Mouse (Mus musculus): ENCODE measurements at regions not wholly inside any gene's neighbourhood (a gene's known extent, or its start where the extent isn't known, plus 50 kb on each side); places are given as distances from the start of the nearest gene placed in this dataset.
A peak's percentile ranks its signal among the peaks of the same experiment; 100 is the strongest.

DNA sequence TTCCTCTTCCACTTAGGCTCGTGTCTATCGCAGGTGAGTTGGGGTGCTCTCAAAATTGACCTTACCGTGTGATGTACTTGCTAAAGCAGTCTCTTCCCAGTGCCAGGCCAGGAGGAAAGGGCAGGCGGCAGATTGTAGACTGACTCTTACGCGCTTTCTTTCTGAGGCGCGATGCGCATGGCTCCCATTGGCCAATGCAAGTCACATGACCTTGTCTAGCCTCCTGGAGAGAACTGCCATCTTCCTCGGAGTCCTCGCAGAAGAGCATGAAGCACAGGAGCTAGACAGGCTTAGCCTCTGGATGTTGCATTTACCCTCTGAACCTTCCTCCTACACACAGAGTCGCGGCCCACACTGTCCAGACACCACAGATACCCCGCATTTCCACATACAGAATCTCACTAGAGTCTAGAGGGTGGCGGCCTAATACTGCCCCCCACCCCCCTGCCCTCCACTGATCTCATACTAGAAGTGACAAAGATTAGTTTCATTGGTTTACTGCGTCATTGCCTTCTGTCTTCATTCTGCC is 132.9 kb upstream of the Mphosph6 start:
- no peak overlapping the region for H3K4me3 ChIP-seq
- peaks cover 7% of the 10 kb centered on the region; the same call in 1 of the 2 replicates for H3K27me3 ChIP-seq (ENCODE audit: insufficient read depth, poor library complexity, severe bottlenecking)
- no peak for DNase-seq (ENCODE audit: low spot score)
- H3K4me1 ChIP-seq: peaks cover 24% of the 10 kb centered on the region
- peak overlapping the region; percentile 13; the same call in 1 of the 2 replicates for H3K27ac ChIP-seq
- no peaks in the 10 kb centered on the region for H3K36me3 ChIP-seq
- 93% methylated on average over 16 of the region's 16 CpGs for WGBS
- no peaks in the 10 kb centered on the region for H3K9me3 ChIP-seq

DNA sequence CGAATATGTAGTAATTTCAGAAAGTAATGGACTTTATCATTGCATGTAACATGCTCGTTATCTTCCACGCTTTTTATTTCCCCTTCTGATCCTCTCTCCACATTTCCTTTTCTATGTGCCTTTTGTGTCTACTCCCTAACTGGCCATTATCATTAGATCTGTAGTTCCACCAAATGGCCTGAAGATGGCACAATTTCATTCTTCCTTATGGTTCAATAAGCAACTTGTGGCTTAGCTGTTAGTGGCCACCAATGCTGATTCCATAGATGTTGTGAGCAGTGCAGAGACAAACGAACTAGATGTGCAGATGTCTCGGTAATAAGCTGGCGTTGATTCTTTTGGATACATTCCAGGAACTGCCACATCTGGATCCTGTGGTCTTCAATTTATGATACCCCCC is 128.9 kb upstream of the Mphosph6 start:
- peaks cover 20% of the 10 kb centered on the region for H3K27me3 ChIP-seq (ENCODE audit: insufficient read depth, poor library complexity, severe bottlenecking)
- H3K36me3 ChIP-seq: no peaks in the 10 kb centered on the region
- no peak for DNase-seq (ENCODE audit: low spot score)
- H3K27ac ChIP-seq: no peak overlapping the region
- H3K9me3 ChIP-seq: no peaks in the 10 kb centered on the region
- peaks cover 19% of the 10 kb centered on the region for H3K4me1 ChIP-seq
- H3K4me3 ChIP-seq: no peak overlapping the region
- 62% methylated on average over 6 of the region's 6 CpGs for WGBS

DNA sequence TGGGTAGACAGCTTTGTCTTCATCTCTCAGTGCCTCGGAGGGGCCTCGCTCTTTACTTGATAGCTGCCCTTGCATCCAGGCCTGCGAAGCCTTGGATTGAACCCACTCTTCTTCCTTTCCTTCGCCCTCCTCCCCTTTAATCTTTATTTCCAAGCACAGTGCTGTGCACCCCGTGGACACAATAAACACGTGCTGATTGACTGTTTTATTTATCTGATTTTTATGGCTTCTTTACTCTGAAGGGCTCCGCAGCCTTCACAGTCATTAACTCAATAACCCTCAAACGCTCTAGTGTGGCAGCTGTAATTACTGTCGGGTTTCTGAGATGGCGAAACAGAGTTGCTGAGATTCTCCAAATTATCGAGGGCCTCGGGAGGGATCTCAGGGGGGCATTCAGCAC is 127.9 kb upstream of the Mphosph6 start:
- Histone ChIP-seq H3K4me3 (no peak overlapping the region), H3K27me3 (ENCODE audit: insufficient read depth, poor library complexity, severe bottlenecking) (peaks cover 23% of the 10 kb centered on the region), H3K27ac (no peak overlapping the region), H3K36me3 (no peaks in the 10 kb centered on the region), H3K9me3 (no peaks in the 10 kb centered on the region), H3K4me1 (peaks cover 8% of the 10 kb centered on the region)
- 77% methylated on average over 12 of the region's 12 CpGs for WGBS
- DNase-seq (ENCODE audit: low spot score): no peak

DNA sequence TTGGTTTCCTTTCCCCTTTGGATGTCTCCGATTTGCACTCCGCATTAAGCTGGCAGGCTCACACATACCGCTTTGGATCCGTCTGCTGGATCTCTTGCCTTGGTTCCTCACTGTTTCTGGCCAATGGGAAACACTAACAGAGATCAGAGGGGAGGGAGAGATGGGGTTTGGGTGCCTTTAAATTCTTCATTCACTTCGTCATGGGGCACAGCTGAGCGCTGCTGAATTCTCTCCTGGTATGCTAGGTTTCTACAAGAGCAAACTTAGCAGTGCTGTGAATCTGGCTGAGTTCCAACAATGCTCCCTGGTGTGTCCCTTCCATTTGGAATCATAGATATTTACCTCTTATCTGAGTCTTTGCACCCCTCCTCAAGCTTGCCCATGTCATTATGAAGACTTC is 121.6 kb upstream of the Mphosph6 start:
- DNase-seq (ENCODE audit: low spot score): no peak

DNA sequence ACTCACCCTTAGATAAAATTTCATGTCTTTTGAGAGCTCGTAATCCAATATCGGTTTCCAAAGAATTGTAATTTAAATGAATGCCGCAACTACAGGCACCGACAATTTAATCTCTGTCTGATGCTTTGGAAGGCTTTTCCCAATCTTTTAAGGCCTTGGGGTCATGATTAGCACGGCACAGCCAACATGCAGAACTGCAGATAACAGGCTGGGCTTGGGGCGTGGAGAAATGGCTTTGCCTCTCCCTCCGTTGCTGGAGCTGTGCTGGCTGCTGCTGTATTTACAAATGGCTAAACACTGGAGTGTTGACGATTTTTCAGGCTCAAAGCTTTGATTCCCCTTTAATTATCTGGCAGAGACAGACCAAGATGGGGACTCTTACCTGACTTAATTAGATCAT is 101.3 kb upstream of the Mphosph6 start:
- Histone ChIP-seq H3K27ac (no peak overlapping the region), H3K9me3 (no peaks in the 10 kb centered on the region), H3K27me3 (ENCODE audit: insufficient read depth, poor library complexity, severe bottlenecking) (peaks cover 3% of the 10 kb centered on the region; the same call in 1 of the 2 replicates), H3K4me3 (no peak overlapping the region), H3K4me1 (no peaks in the 10 kb centered on the region), H3K36me3 (no peaks in the 10 kb centered on the region)
- WGBS: 54% methylated on average over 8 of the region's 8 CpGs
- DNase-seq (ENCODE audit: low spot score): no peak

More for the DNA sequence above, 121.6 kb upstream of the Mphosph6 start:
- peaks cover 13% of the 10 kb centered on the region for H3K27me3 ChIP-seq (ENCODE audit: insufficient read depth, poor library complexity, severe bottlenecking)
- H3K4me1 ChIP-seq: no peaks in the 10 kb centered on the region
- H3K4me3 ChIP-seq: no peak overlapping the region
- H3K9me3 ChIP-seq: no peaks in the 10 kb centered on the region
- H3K36me3 ChIP-seq: no peaks in the 10 kb centered on the region
- 81% methylated on average over 6 of the region's 6 CpGs for WGBS
- H3K27ac ChIP-seq: no peak overlapping the region

- Histone ChIP-seq H3K36me3 (no peaks in the 10 kb centered on the region), H3K4me3 (no peak overlapping the region), H3K9me3 (no peaks in the 10 kb centered on the region), H3K27ac (no peak overlapping the region), H3K4me1 (no peaks in the 10 kb centered on the region), H3K27me3 (ENCODE audit: insufficient read depth, poor library complexity, severe bottlenecking) (peaks cover under 1% of the 10 kb centered on the region; the same call in 1 of the 2 replicates)
- no peak for DNase-seq (ENCODE audit: low spot score)
These were observed 98.1 kb upstream of the Mphosph6 start for GRCm38 (mm10) chr8:117899892-117900291.

- no peaks in the 10 kb centered on the region for H3K4me1 ChIP-seq
- DNase-seq (ENCODE audit: low spot score): no peak
- WGBS: 72% methylated on average over 5 of the region's 5 CpGs
- no peaks in the 10 kb centered on the region for H3K36me3 ChIP-seq
- no peaks in the 10 kb centered on the region for H3K27me3 ChIP-seq (ENCODE audit: insufficient read depth, poor library complexity, severe bottlenecking)
- no peaks in the 10 kb centered on the region for H3K9me3 ChIP-seq
- no peak overlapping the region for H3K4me3 ChIP-seq
- no peak overlapping the region for H3K27ac ChIP-seq
These were observed 96.3 kb upstream of the Mphosph6 start for GRCm38 (mm10) chr8:117898015-117898414.

- Histone ChIP-seq H3K27me3 (ENCODE audit: insufficient read depth, poor library complexity, severe bottlenecking) (no peaks in the 10 kb centered on the region), H3K4me3 (no peak overlapping the region), H3K36me3 (no peaks in the 10 kb centered on the region), H3K27ac (no peak overlapping the region), H3K9me3 (no peaks in the 10 kb centered on the region), H3K4me1 (no peaks in the 10 kb centered on the region)
- DNase-seq (ENCODE audit: low spot score): no peak
- WGBS: 45% methylated on average over 8 of the region's 8 CpGs
These were observed 93.1 kb upstream of the Mphosph6 start for GRCm38 (mm10) chr8:117894861-117895260.

DNA sequence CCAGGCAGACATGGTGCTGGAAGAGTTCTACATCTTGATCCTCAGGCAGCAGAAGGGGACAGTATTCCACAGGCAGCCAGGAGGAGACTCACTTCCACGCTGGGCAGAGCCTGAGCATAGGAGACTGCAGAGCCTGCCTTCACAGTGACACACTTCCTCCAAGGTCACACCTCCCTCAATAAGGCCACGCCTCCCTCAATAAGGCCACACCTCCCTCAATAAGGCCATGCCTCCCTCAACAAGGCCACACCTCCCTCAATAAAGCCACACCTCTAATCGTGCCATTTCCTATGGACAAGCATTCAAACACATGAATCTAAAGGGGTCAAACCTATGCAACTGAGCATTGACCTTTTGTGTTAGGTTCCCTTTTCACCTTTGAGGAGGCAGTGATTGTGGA is 88.5 kb upstream of the Mphosph6 start:
- H3K27me3 ChIP-seq (ENCODE audit: insufficient read depth, poor library complexity, severe bottlenecking): no peaks in the 10 kb centered on the region
- no peaks in the 10 kb centered on the region for H3K36me3 ChIP-seq
- H3K27ac ChIP-seq: no peak overlapping the region
- H3K4me1 ChIP-seq: no peaks in the 10 kb centered on the region
- no peak overlapping the region for H3K4me3 ChIP-seq
- 64% methylated on average over 3 of the region's 3 CpGs for WGBS
- no peak for DNase-seq (ENCODE audit: low spot score)
- no peaks in the 10 kb centered on the region for H3K9me3 ChIP-seq

GRCm38 (mm10) chr8:117881414-117881973 is 79.8 kb upstream of the Mphosph6 start:
- WGBS: 88% methylated on average over 8 of the region's 8 CpGs
- Histone ChIP-seq H3K27me3 (ENCODE audit: insufficient read depth, poor library complexity, severe bottlenecking) (no peaks in the 10 kb centered on the region), H3K36me3 (no peaks in the 10 kb centered on the region), H3K27ac (no peak overlapping the region), H3K9me3 (no peaks in the 10 kb centered on the region), H3K4me3 (no peak overlapping the region), H3K4me1 (no peaks in the 10 kb centered on the region)
- no peak for DNase-seq (ENCODE audit: low spot score)

GRCm38 (mm10) chr8:117880279-117880975 is 78.7 kb upstream of the Mphosph6 start:
- no peak overlapping the region for H3K4me3 ChIP-seq
- H3K4me1 ChIP-seq: no peaks in the 10 kb centered on the region
- no peak for DNase-seq (ENCODE audit: low spot score)
- WGBS: 61% methylated on average over 13 of the region's 13 CpGs
- H3K27ac ChIP-seq: no peak overlapping the region
- H3K9me3 ChIP-seq: no peaks in the 10 kb centered on the region
- H3K36me3 ChIP-seq: no peaks in the 10 kb centered on the region
- H3K27me3 ChIP-seq (ENCODE audit: insufficient read depth, poor library complexity, severe bottlenecking): no peaks in the 10 kb centered on the region

DNA sequence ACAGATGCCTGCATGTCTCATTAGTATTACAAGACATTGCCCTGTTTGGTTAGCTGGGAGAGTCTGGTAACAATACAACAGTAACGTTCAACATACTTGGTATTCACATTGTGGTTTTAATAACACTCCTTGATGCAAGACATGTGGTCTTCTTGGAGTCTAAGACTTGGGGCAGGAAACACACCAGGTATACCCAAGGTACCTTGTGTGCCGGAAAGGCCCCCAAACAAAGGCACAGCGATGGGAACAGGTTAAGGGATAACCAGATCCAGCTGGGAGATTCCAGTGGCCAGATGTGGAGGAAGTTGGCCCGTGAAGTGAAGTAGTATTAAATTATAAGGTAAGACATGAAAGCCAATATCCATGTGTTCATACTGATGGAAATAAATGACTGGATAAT is 71.9 kb upstream of the Mphosph6 start:
- Histone ChIP-seq H3K27ac (no peak overlapping the region), H3K36me3 (no peaks in the 10 kb centered on the region), H3K4me1 (no peaks in the 10 kb centered on the region), H3K9me3 (no peaks in the 10 kb centered on the region), H3K27me3 (ENCODE audit: insufficient read depth, poor library complexity, severe bottlenecking) (no peaks in the 10 kb centered on the region), H3K4me3 (no peak overlapping the region)
- no peak for DNase-seq (ENCODE audit: low spot score)
- WGBS: 79% methylated on average over 4 of the region's 4 CpGs

GRCm38 (mm10) chr8:117867138-117867537 is 65.4 kb upstream of the Mphosph6 start:
- H3K4me1 ChIP-seq: no peaks in the 10 kb centered on the region
- no peaks in the 10 kb centered on the region; the same call in 1 of the 2 replicates for H3K27me3 ChIP-seq (ENCODE audit: insufficient read depth, poor library complexity, severe bottlenecking)
- H3K9me3 ChIP-seq: no peaks in the 10 kb centered on the region
- H3K4me3 ChIP-seq: no peak overlapping the region
- WGBS: 80% methylated on average over 2 of the region's 2 CpGs
- no peak for DNase-seq (ENCODE audit: low spot score)
- no peaks in the 10 kb centered on the region for H3K36me3 ChIP-seq
- no peak overlapping the region for H3K27ac ChIP-seq
